Mouse (Mus musculus) kidney, postnatal 0 days (tissue): ENCODE data around the gene Rab31. TPM values are rescaled to one million over a fixed set of nuclear protein-coding genes. Genes with fewer than 3 reads are reported as not detected.

ENCODE experiments used
- ATAC-seq: fragments of 200-750 bp; cut with Nextera tagmentation; replicated peaks from 2 replicates; pipeline ENCODE4 v1.8.0; 2017; ENCODE audit warnings: low read depth, moderate number of reproducible peaks, moderate TSS enrichment, moderate library complexity; ENCODE audit not compliant: low FRiP score
- DNase-seq: peaks from one replicate; pipeline ENCODE4 v3.0.0-alpha.2; 2016; ENCODE audit warnings: low spot score
- H3K27ac ChIP-seq: fragments of 300-500 bp; sonication (generic); 2 replicates; pipeline ENCODE4 v1.5.1; 2014; ENCODE audit warnings: mild to moderate bottlenecking
- H3K27me3 ChIP-seq: fragments of 300-500 bp; sonication (generic); 2 replicates; pipeline ENCODE4 v1.6.1; 2014; ENCODE audit warnings: low read length, mixed read lengths; ENCODE audit not compliant: insufficient read depth
- H3K36me3 ChIP-seq: fragments of 300-500 bp; sonication (generic); 2 replicates; pipeline ENCODE4 v1.6.1; 2014; ENCODE audit warnings: low read length, mixed read lengths; ENCODE audit not compliant: insufficient read depth
- H3K4me1 ChIP-seq: fragments of 300-500 bp; sonication (generic); replicated peaks from 2 replicates; pipeline ENCODE4 v1.6.1; 2014; ENCODE audit warnings: antibody characterized with exemption, low read length, mixed read lengths; ENCODE audit not compliant: insufficient read depth
- H3K4me2 ChIP-seq: fragments of 300-500 bp; sonication (generic); 2 replicates; pipeline ENCODE4 v1.6.1; 2014; ENCODE audit warnings: mild to moderate bottlenecking, low read length, moderate library complexity, mixed read lengths
- H3K4me3 ChIP-seq: fragments of 300-500 bp; sonication (generic); replicated peaks from 2 replicates; pipeline ENCODE4 v1.5.1; 2014; ENCODE audit warnings: low read depth, low read length
- H3K9ac ChIP-seq: fragments of 300-500 bp; sonication (generic); 2 replicates; pipeline ENCODE4 v1.6.1; 2014; ENCODE audit warnings: low read depth, low read length
- H3K9me3 ChIP-seq: fragments of 300-500 bp; sonication (generic); replicated peaks from 2 replicates; pipeline ENCODE4 v1.6.1; 2016; ENCODE audit warnings: low read length, inconsistent platforms, mixed read lengths
- CTCF ChIP-seq: IDR thresholded peaks from 2 replicates; pipeline ENCODE4 v1.5.1; 2016; ENCODE audit warnings: antibody characterized with exemption, low read depth, mild to moderate bottlenecking, moderate library complexity
- WGBS: fragments of 180-500 bp; shearing (Covaris S2); extraction: QIAGEN DNeasy Blood & Tissue Kit; methylation state at CpG from one replicate; pipeline ENCODE4 v1.1.7; 2014; 5-methylcytosine and 5-hydroxymethylcytosine counted together
- polyA plus RNA-seq: library from polyadenylated mRNA; unstranded; fragments of >200 nt; fragmentation: Nextera tagmentation; extraction: Ambion mirVana; gene quantifications from 2 replicates; pipeline ENCODE4 v1.2.1, GENCODE M21; 2015

Gene Rab31
- polyA plus RNA-seq, 1 experiment from 2014 or later, result 30.0 TPM

GRCm38 (mm10) chr17:65802026-65802425 is 29.5 kb upstream of the Rab31 start:
- no peak overlapping the region for H3K4me2 ChIP-seq
- WGBS, result 83% methylated on average over 4 of the region's 4 CpGs
- 0 out of 2 replicates have a peak, but pooled peaks cover 4% of the 10 kb centered on the region for H3K36me3 ChIP-seq
- H3K4me1 ChIP-seq, result no peaks in the 10 kb centered on the region
- no peak overlapping the region for H3K4me3 ChIP-seq
- no peaks in the 10 kb centered on the region for H3K27me3 ChIP-seq
- TF ChIP-seq CTCF, result no peak
- no peaks in the 10 kb centered on the region for H3K9me3 ChIP-seq
- no peak for DNase-seq
- no peak overlapping the region for H3K9ac ChIP-seq
- H3K27ac ChIP-seq, result no peak overlapping the region
- ATAC-seq, result no peak

DNA sequence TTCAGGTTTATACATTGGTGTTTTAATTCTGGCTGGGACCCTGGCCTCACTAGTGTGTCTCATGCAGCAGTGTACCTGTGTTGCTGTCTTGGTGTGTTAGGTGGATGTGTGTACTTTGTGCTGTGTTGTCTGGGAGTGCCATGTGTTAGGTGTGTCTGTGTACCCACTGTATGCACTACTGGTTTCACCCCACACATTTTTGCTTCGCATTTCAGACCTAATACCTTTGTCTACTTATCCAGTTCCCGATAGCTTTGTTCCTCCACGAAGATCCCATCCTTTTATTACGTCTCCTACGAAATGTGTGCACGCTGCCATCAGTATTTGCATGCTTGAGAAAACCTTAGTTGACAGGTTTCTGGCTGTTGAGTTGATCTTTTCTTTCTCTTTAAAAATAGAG is 27.9 kb upstream of the Rab31 start:
- Histone ChIP-seq H3K9me3 (no peaks in the 10 kb centered on the region), H3K9ac (no peak overlapping the region), H3K36me3 (0 out of 2 replicates have a peak, but pooled peaks cover 4% of the 10 kb centered on the region), H3K4me3 (no peak overlapping the region), H3K27ac (no peak overlapping the region), H3K4me2 (no peak overlapping the region), H3K4me1 (no peaks in the 10 kb centered on the region), H3K27me3 (no peaks in the 10 kb centered on the region)
- DNase-seq (no peak), ATAC-seq (no peak)
- no peak for TF ChIP-seq CTCF
- 85% methylated on average over 6 of the region's 6 CpGs for WGBS

- no peak for ATAC-seq
- WGBS, result 77% methylated on average over 1 of the region's 1 CpGs
- TF ChIP-seq CTCF, result no peak
Measured at GRCm38 (mm10) chr17:65799353-65799752, 26.8 kb upstream of the Rab31 start.

GRCm38 (mm10) chr17:65798446-65798845 is 25.9 kb upstream of the Rab31 start:
- no peaks in the 10 kb centered on the region for H3K36me3 ChIP-seq
- no peaks in the 10 kb centered on the region for H3K9me3 ChIP-seq
- no peak overlapping the region for H3K9ac ChIP-seq
- no peak overlapping the region for H3K27ac ChIP-seq
- no peaks in the 10 kb centered on the region for H3K27me3 ChIP-seq
- 59% methylated on average over 4 of the region's 4 CpGs for WGBS
- DNase-seq (no peak), ATAC-seq (no peak)
- H3K4me2 ChIP-seq, result no peak overlapping the region
- TF ChIP-seq CTCF, result no peak
- no peaks in the 10 kb centered on the region for H3K4me1 ChIP-seq
- no peak overlapping the region for H3K4me3 ChIP-seq

More at GRCm38 (mm10) chr17:65799353-65799752, 26.8 kb upstream of the Rab31 start:
- Histone ChIP-seq H3K27me3 (no peaks in the 10 kb centered on the region), H3K36me3 (no peaks in the 10 kb centered on the region), H3K9ac (no peak overlapping the region), H3K4me1 (no peaks in the 10 kb centered on the region), H3K27ac (no peak overlapping the region), H3K4me2 (no peak overlapping the region), H3K4me3 (no peak overlapping the region), H3K9me3 (no peaks in the 10 kb centered on the region)
- no peak for DNase-seq

GRCm38 (mm10) chr17:65796056-65796455 is 23.5 kb upstream of the Rab31 start:
- Histone ChIP-seq H3K27me3 (no peaks in the 10 kb centered on the region), H3K4me1 (no peaks in the 10 kb centered on the region), H3K9ac (no peak overlapping the region), H3K27ac (no peak overlapping the region), H3K36me3 (no peaks in the 10 kb centered on the region), H3K4me3 (no peak overlapping the region), H3K9me3 (no peaks in the 10 kb centered on the region), H3K4me2 (no peak overlapping the region)
- DNase-seq (no peak), ATAC-seq (no peak)
- 85% methylated on average over 7 of the region's 7 CpGs for WGBS
- TF ChIP-seq CTCF, result no peak

DNA sequence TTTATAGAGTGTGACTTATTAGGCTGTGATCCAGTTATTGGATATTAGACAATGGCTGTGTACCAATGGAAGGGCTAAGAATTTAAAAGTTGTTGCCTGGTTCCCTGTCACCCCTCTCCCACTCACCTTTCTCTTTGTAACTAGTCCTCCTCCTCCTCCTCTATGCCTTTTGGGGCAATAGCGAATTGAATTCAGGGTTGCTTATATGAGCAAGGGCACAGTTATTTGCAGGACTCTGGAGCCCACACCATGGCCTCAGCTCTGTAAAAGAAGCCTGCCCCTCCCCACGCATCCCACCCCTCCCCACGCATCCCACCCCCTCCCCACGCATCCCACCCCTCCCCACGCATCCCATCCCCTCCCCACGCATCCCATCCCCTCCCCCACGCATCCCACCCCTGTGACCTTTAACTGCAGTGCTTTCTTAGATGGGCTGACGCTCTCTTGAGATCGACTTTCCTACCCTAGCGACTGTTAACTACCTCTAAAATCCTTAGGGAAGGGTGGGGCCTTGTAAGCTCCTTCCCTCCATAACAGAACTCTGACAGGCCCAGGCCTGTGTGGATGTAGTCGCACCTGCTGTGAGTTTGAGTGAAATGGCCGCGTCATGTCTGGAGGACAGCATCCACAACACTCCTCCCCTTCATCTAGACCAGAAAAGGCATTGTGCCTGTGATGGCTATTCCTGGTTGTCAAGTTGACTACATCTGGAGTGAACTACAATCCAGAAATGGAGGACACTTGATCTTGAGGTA is 21.7 kb upstream of the Rab31 start:
- WGBS, result 81% methylated on average over 13 of the region's 13 CpGs
- DNase-seq, result no peak
- no peak for ATAC-seq
- H3K27me3 ChIP-seq, result no peaks in the 10 kb centered on the region
- no peak overlapping the region for H3K27ac ChIP-seq
- H3K4me3 ChIP-seq, result no peak overlapping the region
- no peaks in the 10 kb centered on the region for H3K9me3 ChIP-seq
- H3K4me1 ChIP-seq, result no peaks in the 10 kb centered on the region
- H3K36me3 ChIP-seq, result no peaks in the 10 kb centered on the region
- no peak overlapping the region for H3K4me2 ChIP-seq
- no peak overlapping the region for H3K9ac ChIP-seq
- no peak for TF ChIP-seq CTCF
